Mouse (Mus musculus): ENCODE measurements around the gene Opcml.

Opcml gene

GRCm38 (mm10) chr9:28937980-28938379 lies 1147.4 kb downstream of the Opcml start:
- no peak for DNase-seq (ENCODE audit: low spot score in 2 of 2)

- no peak for DNase-seq (ENCODE audit: low spot score in 2 of 2)
Observed at GRCm38 (mm10) chr9:28940901-28941300, 1150.3 kb downstream of the Opcml start.

- no peak for DNase-seq (ENCODE audit: low spot score in 2 of 2)
Observed at GRCm38 (mm10) chr9:28969455-28969854, 1178.9 kb downstream of the Opcml start.
